Mouse (Mus musculus) stomach, embryonic 16.5 days (tissue): ENCODE measurements at regions not wholly inside any gene's neighbourhood (a gene's known extent, or its start where the extent isn't known, plus 50 kb on each side); places are given as distances from the start of the nearest gene placed in this dataset.

ENCODE experiments used
- ATAC-seq: fragments of 200-750 bp; cut with Nextera tagmentation; 2 replicates; pipeline ENCODE4 v1.8.0; 2017; ENCODE audit warnings: moderate number of reproducible peaks, moderate TSS enrichment; ENCODE audit not compliant: insufficient read depth, low FRiP score
- H3K27ac ChIP-seq: fragments of 300-500 bp; sonication (generic); 2 replicates; pipeline ENCODE4 v1.5.1; 2014; ENCODE audit warnings: low read length
- H3K27me3 ChIP-seq: fragments of 300-500 bp; sonication (generic); 2 replicates; pipeline ENCODE4 v1.6.1; 2014; ENCODE audit warnings: low read length, control low read depth, mixed read lengths; ENCODE audit not compliant: control insufficient read depth, insufficient read depth
- H3K36me3 ChIP-seq: fragments of 300-500 bp; sonication (generic); 2 replicates; pipeline ENCODE4 v1.6.1; 2014; ENCODE audit warnings: low read length; ENCODE audit not compliant: control insufficient read depth, insufficient read depth
- H3K4me1 ChIP-seq: fragments of 300-500 bp; sonication (generic); 2 replicates; pipeline ENCODE4 v1.6.1; 2014; ENCODE audit warnings: low read length, control low read depth, mixed read lengths; ENCODE audit not compliant: control insufficient read depth, insufficient read depth
- H3K4me2 ChIP-seq: fragments of 300-500 bp; sonication (generic); 2 replicates; pipeline ENCODE4 v1.6.1; 2014; ENCODE audit warnings: low read depth, low read length, mixed read lengths
- H3K4me3 ChIP-seq: fragments of 300-500 bp; sonication (generic); replicated peaks from 2 replicates; pipeline ENCODE4 v1.5.1; 2014; ENCODE audit warnings: mild to moderate bottlenecking, low read length
- H3K9ac ChIP-seq: fragments of 300-500 bp; sonication (generic); 2 replicates; pipeline ENCODE4 v1.6.1; 2014; ENCODE audit warnings: low read length
- H3K9me3 ChIP-seq: fragments of 300-500 bp; sonication (generic); replicated peaks from 2 replicates; pipeline ENCODE4 v1.6.1; 2016; ENCODE audit warnings: low read length, control low read depth; ENCODE audit not compliant: control insufficient read depth
- WGBS: fragments of 180-500 bp; shearing (Covaris S2); extraction: QIAGEN DNeasy Blood & Tissue Kit; methylation state at CpG from one replicate; pipeline ENCODE4 v1.1.7; 2014; 5-methylcytosine and 5-hydroxymethylcytosine counted together

DNA sequence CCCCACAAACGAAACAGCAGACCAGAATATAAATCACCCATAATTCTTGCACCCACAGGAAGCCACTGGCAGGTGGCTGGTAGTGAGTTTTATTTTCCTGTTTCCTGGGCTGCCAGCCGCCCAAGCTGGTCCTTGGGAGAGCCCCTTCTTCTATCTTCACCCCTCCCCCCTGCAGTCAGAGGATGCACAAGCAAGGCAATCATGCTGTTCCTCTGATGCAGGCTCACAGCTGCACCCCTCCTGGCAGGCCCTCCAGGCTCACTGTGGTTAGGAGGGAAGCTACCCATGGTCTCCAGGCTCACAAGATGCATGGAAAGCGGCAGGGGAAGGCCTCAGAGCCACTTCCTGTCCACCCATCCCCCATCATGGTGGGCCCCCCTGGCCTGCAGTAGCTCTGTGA is 79.3 kb upstream of the Aldh1b1 start:
- no peak for ATAC-seq
- WGBS: 46% methylated on average over 3 of the region's 3 CpGs
- Histone ChIP-seq H3K9ac (no peak overlapping the region), H3K4me2 (no peak overlapping the region), H3K27me3 (no peaks in the 10 kb centered on the region), H3K4me1 (peaks cover 4% of the 10 kb centered on the region), H3K4me3 (no peak overlapping the region), H3K36me3 (no peaks in the 10 kb centered on the region), H3K27ac (no peak overlapping the region), H3K9me3 (no peaks in the 10 kb centered on the region)

DNA sequence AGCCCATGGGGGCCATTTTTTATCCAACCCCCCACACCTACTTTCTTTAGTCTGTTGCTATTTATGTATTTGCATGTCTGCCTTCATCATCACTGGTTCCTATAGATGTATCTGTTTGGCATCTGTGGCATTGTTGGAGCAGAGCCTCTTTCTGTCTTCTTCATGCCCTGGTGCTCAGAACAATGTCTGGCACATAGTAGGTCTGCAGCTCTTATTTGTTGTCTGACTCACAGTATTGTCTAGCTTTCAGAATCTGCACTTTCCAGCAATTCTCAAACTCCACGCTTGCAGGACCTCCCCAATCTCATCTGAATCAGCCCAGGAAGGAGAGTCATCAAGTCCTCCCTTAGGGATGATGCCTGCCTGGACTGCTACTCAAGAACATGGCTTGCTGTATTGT is 82.9 kb upstream of the Aldh1b1 start:
- ATAC-seq: no peak
- Histone ChIP-seq H3K9me3 (no peaks in the 10 kb centered on the region), H3K4me3 (no peak overlapping the region), H3K4me2 (no peak overlapping the region), H3K4me1 (peaks cover 4% of the 10 kb centered on the region; the same call in 1 of the 2 replicates), H3K36me3 (no peaks in the 10 kb centered on the region), H3K9ac (no peak overlapping the region), H3K27ac (no peak overlapping the region), H3K27me3 (no peaks in the 10 kb centered on the region)
- 68% methylated on average over 1 of the region's 1 CpGs for WGBS

- ATAC-seq: no peak
- 25% methylated on average over 10 of the region's 10 CpGs for WGBS
- Histone ChIP-seq H3K4me2 (no peak overlapping the region), H3K36me3 (no peaks in the 10 kb centered on the region), H3K27ac (no peak overlapping the region), H3K27me3 (no peaks in the 10 kb centered on the region), H3K4me1 (no peaks in the 10 kb centered on the region), H3K9ac (no peak overlapping the region), H3K9me3 (no peaks in the 10 kb centered on the region), H3K4me3 (no peak overlapping the region)
Measured at GRCm38 (mm10) chr4:45713837-45714508, 84.8 kb upstream of the Aldh1b1 start.

GRCm38 (mm10) chr4:45713046-45713706 is 85.6 kb upstream of the Aldh1b1 start:
- no peak overlapping the region for H3K4me2 ChIP-seq
- no peaks in the 10 kb centered on the region for H3K4me1 ChIP-seq
- no peak overlapping the region for H3K9ac ChIP-seq
- no peaks in the 10 kb centered on the region for H3K36me3 ChIP-seq
- no peaks in the 10 kb centered on the region for H3K27me3 ChIP-seq
- 43% methylated on average over 8 of the region's 8 CpGs for WGBS
- H3K27ac ChIP-seq: no peak overlapping the region
- H3K4me3 ChIP-seq: no peak overlapping the region
- no peak for ATAC-seq
- no peaks in the 10 kb centered on the region for H3K9me3 ChIP-seq

DNA sequence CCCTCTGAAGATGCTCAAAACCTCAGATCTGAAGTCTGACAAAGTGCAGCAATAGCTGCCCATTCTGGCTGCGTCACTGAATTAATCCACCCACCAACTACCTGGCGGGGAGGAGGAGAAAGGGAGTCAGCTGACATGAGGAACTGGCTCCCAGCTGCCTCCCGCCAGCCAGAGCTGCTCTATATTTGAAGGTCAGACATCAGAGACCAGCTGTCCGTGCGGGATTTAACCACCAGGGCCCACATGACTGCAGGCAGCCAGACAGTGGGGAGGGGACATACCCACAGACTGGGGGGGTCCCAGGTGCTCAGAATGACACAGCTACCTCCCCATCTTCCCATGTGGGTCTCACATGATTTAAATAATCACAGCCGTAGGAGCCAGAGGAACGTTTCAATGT is 94.8 kb upstream of the Aldh1b1 start:
- H3K4me2 ChIP-seq: no peak overlapping the region
- no peaks in the 10 kb centered on the region for H3K36me3 ChIP-seq
- H3K4me1 ChIP-seq: no peaks in the 10 kb centered on the region
- no peak for ATAC-seq
- H3K4me3 ChIP-seq: no peak overlapping the region
- H3K9me3 ChIP-seq: 0 out of 2 replicates have a peak, but pooled peaks cover 3% of the 10 kb centered on the region
- H3K9ac ChIP-seq: no peak overlapping the region
- H3K27ac ChIP-seq: no peak overlapping the region
- 42% methylated on average over 7 of the region's 7 CpGs for WGBS
- H3K27me3 ChIP-seq: no peaks in the 10 kb centered on the region

DNA sequence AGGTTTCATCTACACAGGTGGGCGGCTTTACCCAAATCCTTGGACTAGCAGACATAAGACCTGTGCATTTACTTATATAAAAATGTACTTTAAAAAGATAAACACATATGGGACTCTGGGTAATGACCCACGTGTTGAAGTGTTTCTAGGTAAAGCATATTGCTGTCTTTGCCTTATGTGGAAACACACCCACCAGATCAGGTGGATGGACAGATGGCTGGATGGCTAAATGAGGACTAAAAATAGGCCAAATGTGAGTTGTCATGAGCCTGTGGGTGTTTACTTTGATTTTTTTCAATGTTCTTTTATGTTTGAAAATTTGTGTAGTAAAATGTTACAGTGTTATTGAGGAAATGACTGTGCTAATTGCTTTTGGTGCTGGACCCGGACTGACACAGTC is 99.2 kb upstream of the Aldh1b1 start:
- Histone ChIP-seq H3K4me3 (no peak overlapping the region), H3K4me1 (no peaks in the 10 kb centered on the region), H3K36me3 (no peaks in the 10 kb centered on the region), H3K27ac (no peak overlapping the region), H3K9ac (no peak overlapping the region), H3K4me2 (no peak overlapping the region), H3K9me3 (0 out of 2 replicates have a peak, but pooled peaks cover 3% of the 10 kb centered on the region), H3K27me3 (no peaks in the 10 kb centered on the region)
- WGBS: 61% methylated on average over 3 of the region's 3 CpGs
- no peak for ATAC-seq

DNA sequence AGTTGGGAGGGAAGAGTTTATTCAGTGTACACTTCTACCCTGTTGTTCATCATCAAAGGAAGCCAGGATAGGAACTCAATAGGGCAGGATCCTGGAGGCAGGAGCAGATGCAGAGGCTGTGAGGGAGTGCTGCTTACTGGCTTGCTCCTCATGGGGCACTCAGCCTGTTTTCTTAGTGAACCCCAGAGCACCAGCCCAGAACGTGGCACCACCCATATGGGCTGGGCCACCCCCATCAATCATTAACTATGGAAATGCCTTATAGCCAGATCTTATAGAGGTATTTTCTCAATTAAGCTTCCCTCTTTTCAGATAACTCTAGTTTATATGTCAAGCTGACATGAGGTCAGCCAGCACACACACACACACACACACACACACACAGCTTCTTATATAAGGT is 103.6 kb upstream of the Aldh1b1 start:
- no peak overlapping the region for H3K4me2 ChIP-seq
- H3K27ac ChIP-seq: no peak overlapping the region
- no peaks in the 10 kb centered on the region for H3K27me3 ChIP-seq
- no peak overlapping the region for H3K4me3 ChIP-seq
- WGBS: 45% methylated on average over 1 of the region's 1 CpGs
- no peak for ATAC-seq
- H3K9ac ChIP-seq: no peak overlapping the region
- H3K9me3 ChIP-seq: no peaks in the 10 kb centered on the region
- no peaks in the 10 kb centered on the region for H3K36me3 ChIP-seq
- no peaks in the 10 kb centered on the region for H3K4me1 ChIP-seq

DNA sequence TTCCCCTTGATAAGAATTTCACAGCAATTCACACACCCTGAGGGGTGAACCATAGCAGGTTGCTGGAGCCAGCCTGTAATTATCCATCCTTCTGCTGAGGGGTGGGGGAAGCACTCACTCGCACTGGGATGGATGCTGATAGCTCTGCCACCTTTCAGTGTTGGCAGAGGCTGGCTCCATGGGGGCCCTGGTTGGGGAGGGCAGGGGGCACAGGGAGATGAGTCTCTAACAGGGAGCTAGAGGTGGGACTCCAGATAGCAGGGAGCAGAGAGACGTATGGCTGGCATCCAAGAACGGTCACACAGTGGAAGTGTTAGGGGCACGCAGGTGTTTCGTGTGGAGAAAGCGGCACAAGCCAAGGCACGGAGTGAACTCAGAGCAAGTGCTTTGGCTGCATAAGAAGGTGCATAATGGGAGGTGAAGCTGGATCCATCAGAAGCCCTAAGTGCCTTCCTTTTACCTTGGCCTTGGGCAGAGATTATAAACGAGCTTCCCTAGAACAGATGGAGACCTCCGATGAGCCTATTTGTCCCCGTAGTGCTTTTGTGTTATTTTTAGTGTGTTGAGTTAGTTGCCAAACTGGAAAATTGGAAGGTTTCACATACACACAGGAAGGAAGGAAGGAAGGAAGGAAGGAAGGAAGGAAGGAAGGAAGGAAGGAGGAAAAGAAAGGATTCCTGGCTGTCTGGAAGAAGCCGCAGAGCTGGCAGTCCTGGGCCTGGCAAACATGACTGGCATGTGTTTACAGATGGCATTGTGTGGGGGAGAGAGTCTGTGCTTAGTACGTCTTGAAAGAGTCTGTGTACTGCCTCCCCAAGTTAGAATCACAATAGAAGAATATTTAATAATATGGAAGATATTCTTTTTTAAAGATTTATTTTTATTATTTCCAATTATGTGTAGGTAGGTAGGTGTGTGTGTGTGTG is 108.6 kb upstream of the Aldh1b1 start:
- Histone ChIP-seq H3K9me3 (no peaks in the 10 kb centered on the region), H3K9ac (no peak overlapping the region), H3K4me3 (no peak overlapping the region), H3K36me3 (no peaks in the 10 kb centered on the region), H3K27me3 (no peaks in the 10 kb centered on the region), H3K4me1 (no peaks in the 10 kb centered on the region), H3K4me2 (no peak overlapping the region), H3K27ac (no peak overlapping the region)
- ATAC-seq: no peak
- 66% methylated on average over 12 of the region's 12 CpGs for WGBS

- no peak overlapping the region for H3K27ac ChIP-seq
- WGBS: 49% methylated on average over 5 of the region's 5 CpGs
- no peaks in the 10 kb centered on the region for H3K27me3 ChIP-seq
- H3K4me2 ChIP-seq: no peak overlapping the region
- no peak overlapping the region for H3K9ac ChIP-seq
- ATAC-seq: no peak
- no peaks in the 10 kb centered on the region for H3K4me1 ChIP-seq
- H3K9me3 ChIP-seq: no peaks in the 10 kb centered on the region
- no peaks in the 10 kb centered on the region for H3K36me3 ChIP-seq
- no peak overlapping the region for H3K4me3 ChIP-seq
Measured at GRCm38 (mm10) chr4:45689572-45689971, 109.2 kb upstream of the Aldh1b1 start.
